Mouse (Mus musculus) intestine, embryonic 16.5 days (tissue): ENCODE data around the gene Tas2r105. TPM values are rescaled to one million over a fixed set of nuclear protein-coding genes. Genes with fewer than 3 reads are reported as not detected.

Experiments used
- ATAC-seq: fragments of 200-750 bp; cut with Nextera tagmentation; 2 replicates; pipeline ENCODE4 v1.8.0; 2017; ENCODE audit warnings: moderate TSS enrichment, moderate library complexity
- H3K27ac ChIP-seq: fragments of 300-500 bp; sonication (generic); 2 replicates; pipeline ENCODE4 v1.5.1; 2014; ENCODE audit warnings: mild to moderate bottlenecking, low read length
- H3K27me3 ChIP-seq: fragments of 300-500 bp; sonication (generic); replicated peaks from 2 replicates; pipeline ENCODE4 v1.6.1; 2014; ENCODE audit warnings: low read length, control low read depth, mixed read lengths; ENCODE audit not compliant: control insufficient read depth, insufficient read depth
- H3K36me3 ChIP-seq: fragments of 300-500 bp; sonication (generic); 2 replicates; pipeline ENCODE4 v1.6.1; 2014; ENCODE audit warnings: low read length, control low read depth; ENCODE audit not compliant: control insufficient read depth, insufficient read depth
- H3K4me1 ChIP-seq: fragments of 300-500 bp; sonication (generic); 2 replicates; pipeline ENCODE4 v1.6.1; 2014; ENCODE audit warnings: low read length, control low read depth, mixed read lengths; ENCODE audit not compliant: control insufficient read depth, insufficient read depth
- H3K4me2 ChIP-seq: fragments of 300-500 bp; sonication (generic); 2 replicates; pipeline ENCODE4 v1.6.1; 2014; ENCODE audit warnings: low read depth, low read length, control low read depth
- H3K4me3 ChIP-seq: fragments of 300-500 bp; sonication (generic); 2 replicates; pipeline ENCODE4 v1.5.1; 2014; ENCODE audit warnings: mild to moderate bottlenecking, low read length
- H3K9ac ChIP-seq: fragments of 300-500 bp; sonication (generic); 2 replicates; pipeline ENCODE4 v1.6.1; 2014; ENCODE audit warnings: low read depth, low read length
- H3K9me3 ChIP-seq: fragments of 300-500 bp; sonication (generic); 2 replicates; pipeline ENCODE4 v1.6.1; 2016; ENCODE audit warnings: low read length, control low read depth; ENCODE audit not compliant: control insufficient read depth
- WGBS: fragments of 180-500 bp; shearing (Covaris S2); extraction: QIAGEN DNeasy Blood & Tissue Kit; methylation state at CpG from one replicate; pipeline ENCODE4 v1.1.7; 2014; 5-methylcytosine and 5-hydroxymethylcytosine counted together
- polyA plus RNA-seq: library from polyadenylated mRNA; unstranded; fragments of >200 nt; fragmentation: Nextera tagmentation; extraction: Ambion mirVana; gene quantifications from 2 replicates; pipeline ENCODE4 v1.2.1, GENCODE M21; 2015

Gene Tas2r105
- not detected in 2 replicates for polyA plus RNA-seq

DNA sequence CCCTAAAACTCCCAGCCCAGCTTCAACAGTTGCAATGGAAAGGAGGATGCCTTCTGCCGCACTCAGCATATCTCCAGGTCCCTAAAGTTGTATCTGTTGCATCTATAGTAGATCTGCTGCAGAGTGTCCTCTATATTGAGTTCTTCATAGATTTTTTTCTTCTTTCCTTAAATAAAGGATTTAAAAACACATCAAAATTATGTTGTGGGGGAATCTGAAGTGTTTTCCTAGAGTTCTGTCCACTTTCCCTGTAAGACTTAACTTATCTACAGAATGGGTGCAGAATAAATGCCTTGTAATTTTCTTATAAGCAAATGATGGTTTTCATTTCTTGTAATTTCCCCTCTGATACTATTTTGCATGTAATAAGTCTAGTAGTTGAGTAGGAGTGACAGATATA is at the start of gene Tas2r105:
Gene Tas2r105 (minus strand): TSS at position 101 of the 400 bp plus-strand sequence.
- Histone ChIP-seq H3K9me3 (no peaks in the 10 kb centered on the region), H3K27ac (no peak within 1 kb of the TSS), H3K9ac (no peak within 1 kb of the TSS), H3K4me3 (no peak within 1 kb of the TSS), H3K4me1 (no peaks in the 10 kb centered on the region), H3K27me3 (no peaks in the 10 kb centered on the region), H3K36me3 (no peaks in the 10 kb centered on the region), H3K4me2 (no peak within 1 kb of the TSS)
- WGBS, result 81% methylated on average over 1 of the region's 1 CpGs
- ATAC-seq, result no peak

DNA sequence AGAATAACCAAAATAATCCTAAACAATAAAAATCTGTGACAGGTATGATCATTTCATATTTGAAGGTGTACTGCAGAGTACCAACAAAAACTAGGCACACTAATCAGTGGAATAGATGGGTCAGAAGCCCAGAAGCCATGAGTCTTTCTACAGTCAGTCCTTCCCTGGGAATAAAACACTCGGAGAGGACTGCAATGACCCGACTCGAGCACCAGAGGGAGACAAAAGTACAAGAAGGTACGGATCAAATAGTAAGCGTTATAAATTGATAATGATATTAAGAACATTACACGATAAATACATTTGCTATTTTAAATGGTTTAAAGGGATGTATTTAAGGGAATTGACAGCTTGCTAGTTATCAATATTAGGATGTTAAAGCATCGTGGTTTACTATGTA is 25.5 kb upstream of the Tas2r105 start:
- no peaks in the 10 kb centered on the region for H3K27me3 ChIP-seq
- H3K9me3 ChIP-seq, result no peaks in the 10 kb centered on the region
- 45% methylated on average over 7 of the region's 7 CpGs for WGBS
- H3K4me2 ChIP-seq, result no peak overlapping the region
- no peak for ATAC-seq
- no peak overlapping the region for H3K4me3 ChIP-seq
- H3K36me3 ChIP-seq, result no peaks in the 10 kb centered on the region
- no peaks in the 10 kb centered on the region for H3K4me1 ChIP-seq
- H3K9ac ChIP-seq, result no peak overlapping the region
- H3K27ac ChIP-seq, result no peak overlapping the region

DNA sequence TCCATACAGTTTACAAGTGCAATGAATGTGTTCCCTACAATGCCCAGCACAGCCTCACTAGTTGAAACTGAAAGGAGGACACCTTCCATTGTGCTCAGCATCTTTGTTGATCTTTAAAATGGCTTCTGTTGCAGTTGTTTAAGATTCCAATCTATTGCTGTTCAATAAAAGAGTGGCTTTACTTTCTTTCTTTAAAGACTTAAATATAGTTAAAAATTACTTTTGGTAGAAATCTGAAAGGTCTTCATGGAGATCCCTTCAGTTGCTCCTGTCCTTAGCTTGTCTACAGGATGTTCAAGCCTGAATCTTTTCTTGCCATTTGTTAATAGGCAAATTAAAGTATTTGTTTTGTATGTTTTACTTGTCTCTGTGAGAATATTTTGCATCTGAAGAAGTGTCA is 2.7 kb upstream of the Tas2r105 start, which contains the start of gene Tas2r114:
Gene Tas2r114 (minus strand): TSS at position 101 of the 400 bp plus-strand sequence.
- H3K4me2 ChIP-seq, result no peak within 1 kb of the TSS
- no peak within 1 kb of the TSS for H3K4me3 ChIP-seq
- no peak within 1 kb of the TSS for H3K27ac ChIP-seq
- H3K9ac ChIP-seq, result no peak within 1 kb of the TSS
- H3K27me3 ChIP-seq, result no peaks in the 10 kb centered on the region
- no peaks in the 10 kb centered on the region for H3K4me1 ChIP-seq
- H3K9me3 ChIP-seq, result no peaks in the 10 kb centered on the region
- H3K36me3 ChIP-seq, result no peaks in the 10 kb centered on the region
- no peak for ATAC-seq

DNA sequence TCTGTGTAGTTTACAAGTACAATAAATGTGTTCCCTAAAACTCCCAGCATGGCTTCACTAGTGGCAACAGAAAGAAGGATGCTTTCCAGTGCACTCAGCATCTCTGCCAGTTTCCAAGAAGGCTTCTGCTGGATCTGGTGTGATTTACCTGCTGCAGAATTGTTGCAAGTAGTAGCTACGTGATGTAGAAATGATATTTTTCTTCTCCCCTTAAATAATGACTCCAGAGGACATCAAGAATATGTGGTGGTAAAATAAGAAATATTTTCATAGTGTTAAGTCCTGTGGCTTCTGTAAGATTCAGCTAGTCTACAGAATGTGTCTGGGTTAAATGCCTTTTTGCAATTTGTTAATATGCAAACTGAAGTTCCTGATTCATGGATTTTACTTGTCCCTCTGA is 1.7 kb downstream of the Tas2r105 start, which contains the start of gene Tas2r104:
Gene Tas2r104 (minus strand): TSS at position 101 of the 400 bp plus-strand sequence.
- H3K9me3 ChIP-seq, result no peaks in the 10 kb centered on the region
- ATAC-seq, result no peak
- H3K4me2 ChIP-seq, result no peak within 1 kb of the TSS
- H3K27ac ChIP-seq, result no peak within 1 kb of the TSS
- H3K27me3 ChIP-seq, result no peaks in the 10 kb centered on the region
- H3K4me1 ChIP-seq, result no peaks in the 10 kb centered on the region
- 61% methylated on average over 1 of the region's 1 CpGs for WGBS
- no peak within 1 kb of the TSS for H3K9ac ChIP-seq
- H3K4me3 ChIP-seq, result no peak within 1 kb of the TSS
- no peaks in the 10 kb centered on the region for H3K36me3 ChIP-seq

DNA sequence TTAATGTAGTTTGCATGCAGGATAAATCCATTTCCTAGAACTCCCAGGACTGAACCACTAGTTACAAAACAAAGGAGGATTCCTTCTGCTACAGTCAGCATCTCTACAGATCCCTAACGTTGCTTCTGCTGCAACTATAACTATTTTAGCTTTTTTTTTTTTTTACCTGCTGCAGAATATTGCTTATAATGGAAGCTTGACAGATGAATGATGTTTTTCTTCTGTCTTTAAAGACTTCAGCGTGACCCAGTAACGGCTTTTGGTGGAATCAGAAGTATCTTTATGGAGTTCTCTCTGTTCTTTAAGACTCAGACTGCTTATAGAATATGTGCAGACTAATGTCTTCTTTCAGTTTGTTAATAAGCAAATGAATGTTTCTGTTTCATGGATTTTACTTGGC is 8.5 kb downstream of the Tas2r105 start, which contains the start of gene Tas2r106:
Gene Tas2r106 (minus strand): TSS at position 101 of the 400 bp plus-strand sequence.
- 65% methylated on average over 3 of the region's 3 CpGs for WGBS
- H3K9ac ChIP-seq, result no peak within 1 kb of the TSS
- no peak within 1 kb of the TSS for H3K27ac ChIP-seq
- H3K4me1 ChIP-seq, result no peaks in the 10 kb centered on the region
- H3K36me3 ChIP-seq, result no peaks in the 10 kb centered on the region
- H3K4me2 ChIP-seq, result no peak within 1 kb of the TSS
- H3K4me3 ChIP-seq, result no peak within 1 kb of the TSS
- H3K9me3 ChIP-seq, result no peaks in the 10 kb centered on the region
- no peaks in the 10 kb centered on the region for H3K27me3 ChIP-seq
- no peak for ATAC-seq

DNA sequence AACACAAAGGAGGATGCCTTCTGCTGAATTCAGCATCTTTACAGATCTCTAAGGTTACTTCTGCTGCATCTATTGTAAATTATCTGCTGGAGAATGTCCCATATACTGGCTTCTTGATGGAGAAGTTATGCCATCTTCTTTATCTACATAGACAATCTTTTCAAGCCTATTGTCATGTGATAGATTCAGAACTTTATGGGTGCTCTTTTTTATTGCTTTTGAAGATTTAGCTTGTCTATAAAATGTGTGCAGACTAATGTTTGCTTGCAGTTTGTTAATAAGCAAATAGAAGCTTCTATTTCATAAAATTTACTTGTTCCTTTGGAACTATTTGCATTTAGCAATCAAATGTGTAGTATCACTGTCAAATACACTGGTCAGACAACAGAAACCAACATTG is 27.2 kb downstream of the Tas2r105 start, which contains the start of gene Tas2r107:
Gene Tas2r107 (minus strand): TSS at position 101 of the 400 bp plus-strand sequence.
- no peaks in the 10 kb centered on the region for H3K4me1 ChIP-seq
- no peaks in the 10 kb centered on the region for H3K36me3 ChIP-seq
- no peaks in the 10 kb centered on the region for H3K9me3 ChIP-seq
- H3K9ac ChIP-seq, result no peak within 1 kb of the TSS
- H3K27me3 ChIP-seq, result no peaks in the 10 kb centered on the region
- no peak within 1 kb of the TSS for H3K4me3 ChIP-seq
- H3K4me2 ChIP-seq, result no peak within 1 kb of the TSS
- no peak for ATAC-seq
- no peak within 1 kb of the TSS for H3K27ac ChIP-seq

Other genes starting within 250 kb of the Tas2r105 start
- gene 5430401F13Rik, start 201.1 kb downstream of the Tas2r105 start, polyA plus RNA-seq, result not detected in 2 replicates
- not detected in 2 replicates for gene Gm6619, start 201.1 kb downstream of the Tas2r105 start, polyA plus RNA-seq
- not detected in 2 replicates for gene Tas2r130, start 56.6 kb downstream of the Tas2r105 start, polyA plus RNA-seq
- not detected in 2 replicates for gene Tas2r107, start 27.3 kb downstream of the Tas2r105 start, polyA plus RNA-seq
- gene Tas2r106, start 8.6 kb downstream of the Tas2r105 start, polyA plus RNA-seq, result not detected in 2 replicates
- gene Tas2r104, start 1.8 kb downstream of the Tas2r105 start, polyA plus RNA-seq, result not detected in 2 replicates
- not detected in 2 replicates for gene Tas2r114, start 2.6 kb upstream of the Tas2r105 start, polyA plus RNA-seq